Mouse (Mus musculus) midbrain, embryonic 15.5 days (tissue): Measurements from ENCODE around the gene Gm17654. TPM values are rescaled to one million over a fixed set of nuclear protein-coding genes. Genes with fewer than 3 reads are reported as not detected.
"Not testable (repeated sequence)": the region's sequence is repeated elsewhere in the genome, so short reads cannot be mapped to it uniquely, and the experiment has no call there.

Experiments
- ATAC-seq: fragments of 200-750 bp; cut with Nextera tagmentation; replicated peaks from 2 replicates; pipeline ENCODE4 v1.8.0; 2017; ENCODE audit warnings: moderate TSS enrichment
- H3K27ac ChIP-seq: fragments of 300-500 bp; sonication (generic); 2 replicates; pipeline ENCODE4 v1.5.1; 2015; ENCODE audit warnings: mild to moderate bottlenecking, inconsistent platforms
- H3K27me3 ChIP-seq: fragments of 300-500 bp; sonication (generic); replicated peaks from 2 replicates; pipeline ENCODE4 v1.6.1; 2015; ENCODE audit warnings: inconsistent platforms
- H3K36me3 ChIP-seq: fragments of 300-500 bp; sonication (generic); replicated peaks from 2 replicates; pipeline ENCODE4 v1.6.1; 2015; ENCODE audit warnings: inconsistent platforms
- H3K4me1 ChIP-seq: fragments of 300-500 bp; sonication (generic); 2 replicates; pipeline ENCODE4 v1.6.1; 2015; ENCODE audit warnings: inconsistent platforms
- H3K4me2 ChIP-seq: fragments of 300-500 bp; sonication (generic); 2 replicates; pipeline ENCODE4 v1.6.1; 2015; ENCODE audit warnings: inconsistent platforms, mild to moderate bottlenecking, moderate library complexity
- H3K4me3 ChIP-seq: fragments of 300-500 bp; sonication (generic); 2 replicates; pipeline ENCODE4 v1.5.1; 2015; ENCODE audit warnings: mild to moderate bottlenecking, inconsistent platforms
- H3K9ac ChIP-seq: fragments of 300-500 bp; sonication (generic); 2 replicates; pipeline ENCODE4 v1.6.1; 2015; ENCODE audit warnings: mild to moderate bottlenecking, inconsistent platforms
- H3K9me3 ChIP-seq: fragments of 300-500 bp; sonication (generic); 2 replicates; pipeline ENCODE4 v1.6.1; 2016; ENCODE audit warnings: inconsistent platforms
- WGBS: fragments of 180-500 bp; shearing (Covaris S2); methylation state at CpG from one replicate; pipeline ENCODE4 v1.1.7; 2015; ENCODE audit warnings: mixed read lengths; 5-methylcytosine and 5-hydroxymethylcytosine counted together
- polyA plus RNA-seq: library from polyadenylated mRNA; unstranded; fragments of >200 nt; fragmentation: Nextera tagmentation; extraction: Ambion mirVana; gene quantifications from 2 replicates; pipeline ENCODE4 v1.2.1, GENCODE M21; 2015

Gene Gm17654
- not detected in 2 replicates for polyA plus RNA-seq

DNA sequence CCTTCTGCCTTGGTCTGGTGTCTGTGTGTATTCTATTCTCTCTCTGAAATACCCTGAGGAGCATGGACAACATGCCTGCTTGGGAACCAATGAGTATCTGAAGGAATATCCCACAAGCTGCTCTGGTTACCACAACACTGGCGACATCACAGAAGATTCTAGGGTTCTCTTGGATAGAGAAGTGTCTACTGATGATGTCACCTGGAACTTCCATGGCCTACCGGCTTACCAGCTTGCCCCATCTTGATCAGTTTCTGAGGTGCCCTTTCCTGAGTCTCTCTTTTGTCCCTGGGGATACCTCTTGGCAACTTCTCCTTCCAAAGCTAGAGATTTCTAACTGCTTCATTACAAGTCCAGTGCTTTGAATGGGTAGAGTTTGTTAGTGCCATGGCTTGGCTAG, at the start of gene Gm17654:
Gene Gm17654 (minus strand): TSS at position 101 of the 400 bp plus-strand sequence.
- ATAC-seq, H3K27ac ChIP-seq, H3K27me3 ChIP-seq, H3K4me2 ChIP-seq, H3K9me3 ChIP-seq, H3K4me1 ChIP-seq, H3K36me3 ChIP-seq, H3K4me3 ChIP-seq, H3K9ac ChIP-seq: not testable (repeated sequence)
- 81% methylated on average over 1 of the region's 2 CpGs for WGBS

DNA sequence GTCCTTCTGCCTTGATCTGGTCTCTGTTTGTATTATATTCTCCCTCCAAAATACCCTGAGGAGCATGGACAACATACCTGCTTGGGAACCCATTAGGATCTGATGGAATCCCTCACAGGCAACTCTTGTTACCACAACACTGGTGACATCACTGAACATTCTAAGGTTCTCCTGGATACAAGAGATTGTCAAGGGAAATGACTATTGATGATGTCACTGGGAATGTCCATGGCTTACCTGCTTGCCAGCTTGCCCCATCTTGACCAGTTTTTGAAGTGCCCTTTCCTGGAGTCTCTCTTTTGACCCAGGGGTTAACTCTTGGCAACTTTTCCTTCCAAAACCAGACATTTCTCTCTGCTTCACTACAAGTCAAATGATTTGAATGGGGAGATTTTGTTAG, 29.0 kb upstream of the Gm17654 start, which contains the start of gene Gm10375:
Gene Gm10375 (minus strand): TSS at position 101 of the 400 bp plus-strand sequence.
- not testable (repeated sequence) for H3K4me3 ChIP-seq, H3K36me3 ChIP-seq, H3K9ac ChIP-seq, H3K9me3 ChIP-seq, H3K27me3 ChIP-seq, ATAC-seq, H3K27ac ChIP-seq, H3K4me2 ChIP-seq, H3K4me1 ChIP-seq

DNA sequence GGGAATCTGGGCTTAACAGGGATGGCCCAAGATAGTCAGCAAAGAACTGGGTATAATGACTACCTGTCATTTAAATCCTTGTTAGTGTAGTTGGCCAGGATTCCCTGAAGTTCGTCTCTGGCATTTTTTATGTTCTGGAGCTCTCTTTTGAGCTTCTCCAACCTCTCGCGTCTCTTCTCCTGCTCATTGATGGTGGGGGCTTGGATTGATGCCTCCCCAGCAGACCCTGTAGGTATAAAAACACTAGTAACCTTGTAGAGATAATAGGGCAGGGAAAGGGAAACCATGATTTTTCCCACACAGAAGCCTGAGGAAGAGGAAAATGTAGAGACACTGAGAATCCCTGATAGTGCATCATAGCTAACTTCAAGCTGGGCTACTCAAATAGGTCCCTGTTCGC, 977 bp downstream of the Gm17654 start:
- H3K36me3 ChIP-seq, H3K4me2 ChIP-seq, ATAC-seq, H3K4me3 ChIP-seq, H3K27me3 ChIP-seq, H3K9me3 ChIP-seq, H3K27ac ChIP-seq, H3K4me1 ChIP-seq, H3K9ac ChIP-seq: not testable (repeated sequence)
- 84% methylated on average over 4 of the region's 4 CpGs for WGBS

DNA sequence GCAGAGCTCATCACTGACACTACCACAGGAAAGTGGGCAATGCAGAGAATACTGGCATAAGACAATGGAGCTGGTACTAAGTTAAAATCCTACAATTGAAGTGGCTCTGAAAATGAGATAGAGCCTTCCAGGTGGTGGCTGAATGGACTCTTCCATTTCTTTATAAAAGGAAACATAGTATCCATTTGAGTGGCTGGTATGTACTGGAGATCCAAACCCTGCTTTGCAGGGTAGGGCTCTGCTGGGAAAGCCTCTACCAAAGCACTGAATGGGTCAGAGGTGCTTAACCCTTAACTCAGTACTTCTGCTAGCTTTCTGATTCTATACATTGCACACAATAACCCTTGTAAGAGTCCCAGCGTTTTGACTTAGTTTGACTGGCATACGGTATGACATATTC, 26.7 kb downstream of the Gm17654 start:
- ATAC-seq, H3K27me3 ChIP-seq, H3K36me3 ChIP-seq, H3K9me3 ChIP-seq, H3K4me2 ChIP-seq, H3K4me1 ChIP-seq, H3K4me3 ChIP-seq, H3K9ac ChIP-seq, H3K27ac ChIP-seq: not testable (repeated sequence)
- WGBS: 75% methylated on average over 2 of the region's 2 CpGs

DNA sequence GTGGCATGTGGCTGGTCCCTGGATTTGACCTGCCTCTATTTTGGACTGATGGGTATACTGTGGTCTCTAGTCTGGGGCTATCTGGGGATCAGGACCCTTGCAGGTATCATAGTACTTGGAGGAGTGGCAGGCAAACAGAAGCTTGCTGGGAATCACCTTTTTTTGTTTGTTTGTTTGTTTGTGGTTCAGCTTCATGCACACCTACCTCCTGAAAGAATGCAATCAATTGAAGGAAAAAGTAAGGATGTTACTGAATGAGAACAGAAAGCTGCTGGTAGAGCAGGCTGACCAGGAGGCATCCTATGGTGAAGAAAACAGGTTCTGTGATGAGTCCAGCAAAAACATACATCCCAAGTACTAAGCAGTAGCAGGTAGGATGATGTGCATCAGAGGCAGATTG, 32.7 kb downstream of the Gm17654 start:
- H3K27ac ChIP-seq, H3K36me3 ChIP-seq, H3K9ac ChIP-seq, H3K4me3 ChIP-seq, H3K27me3 ChIP-seq, ATAC-seq, H3K4me1 ChIP-seq, H3K4me2 ChIP-seq, H3K9me3 ChIP-seq: not testable (repeated sequence)

DNA sequence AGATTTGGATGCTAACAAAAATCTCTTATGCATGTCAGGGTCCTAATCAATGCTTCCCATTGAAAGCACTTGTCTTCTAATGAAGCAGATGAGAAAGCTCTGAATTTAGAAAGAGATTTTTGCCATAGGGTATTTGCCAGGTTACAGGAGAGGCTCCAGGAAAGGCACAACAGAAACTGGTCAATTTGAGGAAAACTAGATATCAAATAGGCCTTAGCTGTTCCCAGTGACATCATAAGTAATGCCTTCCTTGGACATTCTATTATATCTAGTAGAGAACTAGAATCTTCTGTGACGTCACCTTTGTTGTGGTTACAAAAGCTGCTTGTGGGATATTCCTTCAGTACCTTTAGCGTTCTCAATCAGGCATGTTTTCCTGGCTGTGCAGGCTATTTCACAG, 35.7 kb downstream of the Gm17654 start, which contains the start of gene Gm5799:
Gene Gm5799 (plus strand): TSS at position 301 of the 400 bp plus-strand sequence.
- not testable (repeated sequence) for H3K9ac ChIP-seq, ATAC-seq, H3K9me3 ChIP-seq, H3K27ac ChIP-seq, H3K4me2 ChIP-seq, H3K4me1 ChIP-seq, H3K36me3 ChIP-seq, H3K27me3 ChIP-seq, H3K4me3 ChIP-seq
- WGBS: 73% methylated on average over 2 of the region's 2 CpGs

DNA sequence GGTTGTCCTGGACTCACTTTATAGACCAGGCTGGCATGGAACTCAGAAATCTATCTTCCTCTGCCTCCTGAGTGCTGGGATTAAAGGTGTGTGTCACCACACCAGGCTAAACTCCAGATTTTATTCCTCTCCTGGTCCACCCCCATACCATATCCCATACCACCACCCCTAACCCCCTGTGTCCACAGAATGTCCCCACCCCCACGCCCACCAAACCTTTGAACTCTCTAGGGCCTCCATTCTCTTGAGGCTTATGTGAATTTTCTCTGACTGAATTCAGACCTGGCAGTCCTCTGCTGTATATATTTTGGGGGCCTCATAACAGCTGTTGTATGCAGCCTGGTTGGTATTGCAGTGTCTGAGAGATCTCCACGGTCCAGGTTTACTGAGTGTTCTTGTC, 40.8 kb downstream of the Gm17654 start:
- ATAC-seq: not testable (repeated sequence)

DNA sequence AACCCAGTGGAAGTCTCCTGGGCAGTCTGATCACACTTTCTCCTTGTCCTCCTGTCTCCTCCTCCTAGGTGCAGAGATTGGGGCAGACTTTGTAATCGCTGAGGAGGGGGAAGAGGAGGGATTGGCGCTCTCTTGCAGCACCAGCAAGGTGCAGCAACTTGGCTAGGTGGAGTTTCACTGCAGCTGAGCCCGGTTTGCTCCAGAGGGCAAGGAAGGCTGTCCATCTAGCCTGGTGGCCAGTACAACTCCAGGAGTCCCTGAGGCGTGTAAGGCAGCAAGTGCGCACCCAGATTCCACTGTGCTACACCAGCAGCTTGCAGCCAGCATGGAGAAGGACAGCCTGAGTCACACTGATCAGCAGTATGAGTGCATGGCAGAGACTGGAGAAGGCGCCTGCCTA, 46.6 kb downstream of the Gm17654 start:
- H3K27ac ChIP-seq, H3K27me3 ChIP-seq, H3K9ac ChIP-seq, H3K4me1 ChIP-seq, ATAC-seq, H3K4me3 ChIP-seq, H3K4me2 ChIP-seq, H3K36me3 ChIP-seq, H3K9me3 ChIP-seq: not testable (repeated sequence)
- 53% methylated on average over 6 of the region's 6 CpGs for WGBS

More for the DNA sequence above, 40.8 kb downstream of the Gm17654 start:
- H3K36me3 ChIP-seq, H3K4me2 ChIP-seq, H3K4me1 ChIP-seq, H3K4me3 ChIP-seq, H3K9ac ChIP-seq, H3K27me3 ChIP-seq, H3K9me3 ChIP-seq, H3K27ac ChIP-seq: not testable (repeated sequence)
- WGBS: 89% methylated on average over 2 of the region's 2 CpGs

DNA sequence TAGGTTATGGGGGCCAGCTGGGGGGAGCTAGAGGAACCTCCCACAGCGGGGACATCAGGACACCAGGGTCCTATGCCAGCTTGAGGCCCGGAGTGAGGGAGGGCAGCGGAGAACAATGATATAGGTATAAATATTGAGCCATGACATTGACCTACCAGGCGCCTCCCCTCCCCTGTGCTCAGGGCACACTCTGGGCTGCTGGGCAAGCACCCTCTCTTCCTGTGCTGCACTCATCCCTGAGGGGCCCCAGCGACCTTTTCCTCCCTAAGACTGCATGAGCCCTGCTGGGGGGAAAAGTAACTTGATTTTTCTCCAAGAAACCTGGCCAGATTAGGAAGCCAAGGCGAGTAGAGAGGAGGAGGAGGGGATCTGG, 46.9 kb downstream of the Gm17654 start:
- H3K4me1 ChIP-seq, H3K36me3 ChIP-seq, H3K4me3 ChIP-seq, H3K27me3 ChIP-seq, H3K4me2 ChIP-seq, H3K9me3 ChIP-seq, H3K27ac ChIP-seq, ATAC-seq, H3K9ac ChIP-seq: not testable (repeated sequence)
- WGBS: no CpG with 5 or more reads among the region's 6 CpGs

DNA sequence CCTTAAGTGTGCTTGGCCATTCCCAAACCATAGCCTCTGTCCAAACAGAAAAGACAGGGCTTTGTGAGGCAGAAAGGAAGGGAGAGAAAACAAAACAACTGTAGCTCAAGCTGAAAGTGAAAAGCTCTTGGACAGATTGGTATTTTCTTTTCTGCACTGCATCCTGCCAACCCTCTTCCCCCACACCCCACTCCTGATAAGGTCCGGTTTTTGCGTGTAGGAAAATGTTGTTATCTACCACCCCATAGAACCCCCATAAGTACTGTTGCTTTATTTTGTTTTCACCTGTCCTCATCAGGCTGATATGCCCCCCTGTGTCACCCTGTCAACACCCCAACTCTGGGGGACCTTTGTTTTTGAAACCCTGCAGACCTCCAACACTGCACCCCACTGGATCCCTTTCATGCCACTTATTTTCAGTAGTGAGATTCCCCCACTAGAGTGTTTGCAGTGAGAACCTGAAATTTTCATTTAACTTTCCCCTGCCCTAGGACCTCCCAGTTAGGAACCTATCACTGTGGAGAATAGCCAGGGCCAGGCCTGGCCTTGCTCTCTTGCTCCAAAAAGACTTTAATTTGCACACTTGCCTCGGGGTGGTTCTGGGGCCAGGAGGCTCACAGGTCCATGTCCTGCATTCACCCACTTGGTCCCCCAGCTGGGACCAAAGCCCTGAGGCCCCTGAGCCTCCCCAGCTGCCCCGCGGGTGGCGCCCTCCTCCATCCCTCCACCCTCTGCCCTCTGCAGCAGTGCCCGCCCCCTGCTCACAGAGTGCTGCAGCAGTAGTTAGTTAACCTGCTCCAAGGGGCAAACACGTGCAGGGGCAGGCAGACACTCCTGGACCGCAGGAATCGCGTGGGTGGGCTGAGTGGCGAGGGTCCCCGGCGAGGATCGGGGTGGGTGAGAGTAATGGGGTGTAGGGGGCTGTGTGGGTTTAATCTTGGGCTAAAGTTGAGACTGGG, 47.6 kb downstream of the Gm17654 start:
- WGBS: 37% methylated on average over 15 of the region's 15 CpGs
- H3K27ac ChIP-seq, H3K9me3 ChIP-seq, H3K4me2 ChIP-seq, H3K36me3 ChIP-seq, H3K4me1 ChIP-seq, H3K9ac ChIP-seq, ATAC-seq, H3K4me3 ChIP-seq, H3K27me3 ChIP-seq: not testable (repeated sequence)

Other genes starting within 250 kb of the Gm17654 start
- not detected in 2 replicates for gene 1700001F09Rik, start 231.3 kb downstream of the Gm17654 start, polyA plus RNA-seq
- not detected in 2 replicates for gene Gm8138, start 162.8 kb downstream of the Gm17654 start, polyA plus RNA-seq
- not detected in 2 replicates for gene Gm5799, start 35.6 kb downstream of the Gm17654 start, polyA plus RNA-seq
- not detected in 2 replicates for gene Gm10375, start 28.9 kb upstream of the Gm17654 start, polyA plus RNA-seq
- gene Gm8165, start 98.1 kb upstream of the Gm17654 start, polyA plus RNA-seq: not detected in 2 replicates
- gene Gm7324, start 118.7 kb upstream of the Gm17654 start, polyA plus RNA-seq: 0.59 and 0.85 TPM in 2 replicates
- gene Gm16506, start 148.3 kb upstream of the Gm17654 start, polyA plus RNA-seq: not detected in 2 replicates
- gene Gm6526, start 168.7 kb upstream of the Gm17654 start, polyA plus RNA-seq: not detected in 2 replicates
- gene Gm8180, start 205.6 kb upstream of the Gm17654 start, polyA plus RNA-seq: not detected in 2 replicates